Mouse (Mus musculus) frontal cortex, postnatal 10 days (tissue): Measurements from ENCODE around the gene Ttc21a.

ENCODE experiments used
- DNase-seq, 2 experiments: peaks; one replicate each; pipeline ENCODE4 v3.0.0; 2022; ENCODE audit warnings: low spot score in 2 of 2, mixed read lengths in 1 of 2

Gene Ttc21a

DNA sequence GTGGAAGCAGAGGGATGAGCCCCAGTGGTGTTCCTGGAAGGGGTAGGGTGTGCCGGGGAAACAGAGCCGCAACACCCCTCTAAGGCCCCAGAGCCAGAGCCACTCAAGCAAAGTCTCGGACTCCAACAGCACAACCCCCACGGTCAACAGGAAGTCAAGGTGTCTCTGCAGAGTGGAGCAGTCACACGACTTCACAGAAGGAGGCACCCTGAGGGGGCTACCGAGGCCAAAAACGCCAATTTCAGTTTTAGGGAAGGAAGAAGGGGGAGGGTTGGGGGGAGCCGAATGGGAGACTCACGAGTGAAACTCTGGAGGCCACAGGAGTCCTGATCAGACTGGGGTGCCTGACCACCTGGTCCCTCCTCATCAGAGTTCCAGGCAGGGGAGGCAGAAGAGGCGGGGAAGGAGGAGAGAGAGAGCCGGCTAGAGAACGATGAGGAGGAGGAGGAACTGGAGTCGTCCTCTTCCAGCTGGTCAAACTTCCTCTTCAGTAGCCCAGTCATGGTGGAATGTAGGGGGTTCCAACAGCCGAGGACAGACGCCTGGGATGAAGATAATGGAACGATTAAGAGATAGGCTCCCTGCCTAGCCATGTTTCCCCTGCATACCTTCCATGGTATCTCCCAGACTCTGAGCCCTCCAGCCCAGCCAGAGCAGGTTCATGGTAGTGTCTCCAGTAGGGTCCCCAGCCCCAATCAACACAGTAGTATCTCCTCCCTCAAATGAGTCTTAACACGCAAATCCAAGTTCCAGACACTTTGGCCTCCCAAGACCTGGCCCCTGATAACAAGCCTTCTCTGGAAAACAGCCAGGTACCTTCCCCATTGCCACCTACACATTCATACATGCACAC lies 39.5 kb downstream of the Ttc21a start:
- DNase-seq: no peak

DNA sequence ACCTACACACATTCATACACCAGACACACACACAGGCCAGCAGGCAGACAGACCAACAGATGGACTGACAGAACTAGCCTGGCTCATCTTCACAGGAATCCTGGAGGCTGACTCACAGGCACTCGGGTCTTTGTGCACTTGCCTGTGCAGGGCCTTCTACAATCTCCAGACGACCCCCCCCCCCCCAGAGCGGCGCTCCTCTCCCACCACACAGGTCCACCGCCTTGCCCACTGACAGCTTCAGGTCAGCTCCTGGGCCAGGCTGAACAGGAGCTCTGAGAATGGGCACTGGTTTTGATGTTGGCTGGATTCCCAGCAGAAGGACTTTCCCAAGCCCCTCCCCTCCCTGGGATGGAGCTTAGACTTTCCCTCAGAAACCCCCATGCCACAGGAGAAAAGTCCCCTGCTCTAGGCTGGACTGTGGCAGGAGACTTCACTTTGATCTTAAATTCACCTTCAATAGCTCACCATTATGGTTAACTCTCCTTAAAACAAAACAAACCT lies 40.2 kb downstream of the Ttc21a start:
- no peak for DNase-seq

DNA sequence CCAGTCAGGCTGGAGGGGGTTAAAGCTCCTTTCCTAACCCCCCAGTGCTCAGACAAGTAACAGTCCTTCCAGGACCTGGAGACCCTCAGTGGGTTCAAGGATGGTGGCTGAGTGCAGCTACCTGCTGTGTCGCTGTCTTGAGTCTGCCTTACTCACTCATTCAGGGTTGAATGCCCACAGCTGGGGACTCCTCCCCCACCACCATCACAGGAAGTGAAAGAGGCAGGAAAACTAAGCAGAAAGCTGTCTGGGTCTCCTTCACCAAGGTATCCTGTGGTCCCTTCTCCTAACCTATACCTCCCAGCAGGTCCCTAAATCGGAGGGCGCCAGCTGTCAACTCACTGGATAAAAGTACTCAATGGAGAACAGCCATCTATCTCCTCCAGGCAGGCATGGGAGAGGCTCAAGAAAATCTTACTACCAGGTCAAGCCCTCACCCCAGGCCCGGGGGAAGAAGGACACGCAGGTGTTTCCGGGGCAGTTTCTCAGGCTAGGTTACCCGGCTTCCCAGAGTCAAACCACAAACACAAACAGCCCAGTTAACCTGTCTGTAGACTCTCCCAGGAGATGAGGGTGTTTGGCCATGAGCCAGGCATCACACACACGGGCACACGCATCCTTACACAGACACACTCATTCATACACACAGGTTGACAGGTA lies 40.9 kb downstream of the Ttc21a start:
- DNase-seq: no peak

DNA sequence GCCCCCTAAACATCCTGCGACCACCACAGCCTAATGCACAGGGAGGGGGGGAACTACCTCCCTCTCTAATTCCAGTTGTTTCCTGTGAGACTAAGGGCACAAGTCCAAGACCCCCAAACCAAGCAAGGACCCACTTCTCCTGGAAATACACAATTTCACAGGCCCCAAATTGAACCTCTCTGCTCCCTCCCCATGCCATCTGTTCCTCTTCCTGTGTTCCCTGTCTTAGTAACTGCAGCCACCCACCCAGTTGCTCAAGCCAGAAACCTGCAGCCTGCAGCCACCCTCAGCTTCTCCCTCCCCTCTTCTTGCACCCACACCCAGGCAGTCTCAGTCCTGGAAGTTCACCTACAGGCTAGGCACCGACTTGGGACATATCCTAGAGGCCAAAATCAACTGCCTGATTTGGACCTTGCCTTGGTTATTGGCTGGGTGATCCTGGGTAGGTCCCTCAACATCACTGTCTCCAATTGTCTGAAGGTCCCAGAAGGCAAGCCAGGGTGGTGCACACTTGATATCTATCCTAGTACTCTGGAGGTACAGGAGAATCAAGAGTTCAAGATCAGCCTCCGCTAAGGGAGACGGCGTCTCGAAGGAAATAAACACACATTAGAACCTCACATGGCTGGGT lies 41.5 kb downstream of the Ttc21a start:
- peak in 1 of 2 experiments; percentile 56 for DNase-seq

DNA sequence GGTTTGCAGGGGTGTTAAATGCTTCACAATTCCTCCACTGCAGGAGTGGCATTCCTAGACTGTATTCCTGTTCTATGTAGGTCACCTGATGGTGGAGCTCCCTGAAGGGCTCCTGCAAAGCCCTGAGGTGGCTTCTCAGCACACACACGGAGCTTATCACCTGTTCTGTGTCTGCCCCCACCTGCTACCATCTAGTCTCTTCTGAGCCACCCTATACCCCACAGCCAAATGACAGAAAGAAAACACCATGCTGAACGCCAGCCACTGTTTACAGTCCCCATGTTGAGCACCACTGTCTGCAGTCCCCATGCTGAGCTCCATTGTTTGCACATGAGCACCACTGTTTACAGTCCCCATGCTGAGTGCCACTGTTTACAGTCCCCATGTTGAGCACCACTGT lies 42.3 kb downstream of the Ttc21a start:
- DNase-seq: no peak

DNA sequence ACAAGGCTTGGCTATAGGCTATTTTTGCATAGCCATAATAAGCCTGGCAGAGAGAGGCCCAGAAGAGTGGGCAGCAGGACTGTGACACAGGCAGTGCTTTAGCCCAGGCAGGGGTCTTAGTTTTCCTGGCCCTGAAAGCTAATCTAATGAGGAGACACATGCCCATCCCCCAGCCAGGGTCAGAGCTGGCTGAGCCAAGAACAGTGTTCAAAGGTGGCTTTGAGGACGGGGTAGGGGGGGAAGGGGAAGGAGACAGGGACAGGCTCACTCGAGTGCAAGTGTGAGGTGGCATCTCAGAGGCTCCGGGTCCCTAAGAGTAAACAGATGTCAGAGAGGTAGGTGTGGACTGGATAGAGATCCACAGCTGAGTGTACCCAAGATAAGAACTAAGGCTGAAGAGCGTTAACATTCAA lies 43.4 kb downstream of the Ttc21a start:
- no peak for DNase-seq

DNA sequence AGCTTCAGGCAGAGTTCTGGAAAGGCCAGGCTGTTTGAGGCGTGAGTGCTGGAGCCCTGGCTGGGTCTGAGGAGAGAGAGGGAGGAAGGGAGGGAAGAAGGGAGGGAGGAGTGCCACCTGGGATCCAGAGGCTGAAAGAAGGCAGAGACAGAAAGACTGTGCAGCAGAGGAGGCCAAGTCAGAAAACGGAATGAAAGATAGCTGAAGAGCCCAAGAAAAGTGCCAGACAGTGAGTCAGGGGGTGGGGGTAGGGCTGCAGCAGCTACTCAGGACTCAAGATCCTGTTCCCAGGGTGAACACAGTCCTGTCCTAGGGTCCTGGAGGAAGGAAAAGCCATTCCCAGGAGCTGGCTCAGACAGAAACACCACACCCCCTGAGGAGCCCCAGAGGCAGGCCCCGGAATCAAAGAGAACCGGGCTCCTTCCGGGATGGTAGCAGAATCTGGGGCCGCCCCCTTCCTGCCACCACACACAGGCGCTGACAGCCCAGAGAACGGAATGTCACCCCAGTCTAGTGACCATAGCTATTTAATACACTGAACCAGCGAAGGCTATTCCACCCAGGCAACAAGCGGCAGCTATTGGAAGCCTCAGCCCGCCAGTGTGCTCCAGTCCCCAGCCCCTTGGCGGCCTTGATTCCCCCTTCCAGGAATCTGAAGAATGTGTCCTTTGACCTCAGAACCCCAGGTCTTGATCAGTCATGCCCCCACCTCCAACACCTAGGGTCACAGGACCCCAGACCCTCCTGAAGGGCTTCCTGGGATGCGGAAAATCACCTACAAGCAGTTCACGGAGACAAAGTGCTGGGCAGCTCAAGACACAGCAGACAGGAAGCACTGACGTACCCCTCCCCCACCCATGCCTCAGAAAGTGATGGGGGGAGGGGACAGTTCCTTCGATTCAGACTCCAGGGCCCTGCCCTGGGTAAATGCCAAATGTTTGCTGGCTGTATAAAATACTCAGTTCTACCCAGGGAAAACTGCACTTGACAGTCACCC lies 44.1 kb downstream of the Ttc21a start:
- peak; percentile 45 to 74 for DNase-seq

DNA sequence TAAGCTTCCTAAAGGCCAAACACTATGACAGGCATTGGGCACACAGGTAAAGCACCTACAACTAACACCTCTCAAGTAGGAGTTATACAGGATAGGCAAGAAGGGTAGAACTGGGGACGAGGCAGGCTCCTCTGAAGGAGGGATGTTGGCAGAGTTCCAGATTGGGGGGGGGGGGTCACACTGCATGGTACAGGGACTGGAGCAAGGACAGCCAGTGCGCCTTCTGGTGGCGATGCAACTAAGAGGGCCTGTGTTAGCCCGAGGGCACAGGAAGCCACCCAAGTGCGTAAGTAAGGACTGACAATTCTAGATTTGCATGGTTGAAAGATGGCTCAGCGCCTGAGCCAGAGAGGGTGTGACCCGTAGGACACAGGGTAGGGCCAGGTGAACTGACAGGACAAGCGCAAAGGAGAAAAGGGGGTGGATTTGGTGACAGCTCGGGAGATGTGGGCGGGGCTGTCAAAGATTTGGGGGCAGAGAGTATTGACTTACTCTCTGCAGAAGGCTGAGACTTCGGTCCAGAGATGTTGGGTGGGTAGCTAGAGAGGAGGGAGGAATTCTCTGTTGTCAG lies 44.9 kb downstream of the Ttc21a start:
- peak in 1 of 2 experiments; percentile 61 for DNase-seq

DNA sequence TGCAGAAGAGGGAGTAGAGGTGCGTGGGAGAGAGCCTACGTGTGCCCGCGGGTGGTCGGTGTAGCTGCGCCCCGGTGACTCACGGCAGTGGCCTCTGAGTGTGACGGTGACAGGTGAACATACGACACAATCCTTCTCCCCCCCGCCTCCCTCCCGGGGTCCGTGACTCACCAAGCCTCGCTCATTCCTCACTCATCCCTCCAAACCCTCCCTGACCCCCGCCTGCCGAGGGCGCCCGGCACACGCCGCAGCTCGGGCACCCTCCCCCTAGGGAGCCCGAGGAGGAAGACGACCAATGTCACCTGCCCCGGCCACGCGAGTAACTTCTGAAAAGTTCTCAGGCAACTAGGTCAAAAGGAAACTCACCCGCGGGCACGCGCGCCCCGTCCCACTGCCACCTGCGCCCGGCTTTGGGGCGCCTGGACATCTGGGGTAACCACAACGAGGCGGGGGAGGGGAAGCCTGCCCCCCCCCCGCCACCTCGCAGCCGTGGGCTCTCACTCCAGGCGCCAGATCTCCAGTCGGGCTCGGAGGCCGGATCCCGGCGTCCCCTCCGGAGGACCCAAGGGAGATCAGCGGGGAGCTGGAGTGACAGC lies 45.6 kb downstream of the Ttc21a start:
- DNase-seq: peak; percentile 45 to 55

DNA sequence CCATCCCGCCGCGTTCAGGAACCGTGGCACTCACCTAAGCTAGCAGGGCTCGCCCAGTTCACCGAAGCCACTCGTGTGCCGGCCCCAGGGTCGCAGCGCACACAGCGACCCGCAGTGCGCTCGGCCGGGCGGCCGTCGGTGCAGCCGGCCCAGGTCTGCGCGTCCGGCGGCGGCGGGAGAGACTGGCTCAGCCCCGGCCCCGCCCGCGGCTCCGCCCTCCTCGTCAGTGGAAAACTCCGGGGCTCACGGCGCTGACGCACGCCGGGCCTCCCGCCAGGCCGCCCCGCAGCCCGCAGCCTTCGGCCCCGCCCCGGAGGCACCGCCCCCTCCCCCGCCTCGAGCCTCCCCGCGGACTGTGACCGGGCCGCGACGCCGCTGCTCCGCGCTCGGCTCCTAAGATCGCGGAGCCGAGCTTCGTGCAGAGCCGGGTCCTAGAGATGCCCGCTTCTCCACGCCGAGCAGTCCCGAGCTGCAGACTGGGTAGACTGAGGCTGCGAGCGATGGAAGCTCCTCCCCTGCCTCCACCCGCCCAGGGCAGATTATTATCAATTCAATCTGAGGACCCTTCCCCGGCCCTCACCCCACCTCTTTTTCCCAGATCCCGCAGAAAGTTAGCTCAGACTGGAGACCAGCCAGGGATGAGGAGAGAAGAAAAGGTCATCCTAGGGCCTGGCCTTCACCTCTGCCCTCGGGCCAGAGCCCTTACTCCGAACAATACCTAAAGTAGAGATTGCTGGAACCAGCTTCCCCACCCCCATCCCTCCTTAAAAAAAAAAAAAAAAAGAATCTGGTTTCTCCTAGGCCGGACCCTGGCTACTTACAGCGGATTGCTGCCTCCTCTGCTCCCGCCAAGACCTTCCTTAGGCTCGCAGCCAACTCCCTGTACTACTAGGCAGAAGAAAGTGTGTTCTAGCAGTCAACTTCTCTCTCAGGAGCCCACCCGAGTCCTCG lies 46.5 kb downstream of the Ttc21a start:
- peak; percentile 70 to 79 for DNase-seq

DNA sequence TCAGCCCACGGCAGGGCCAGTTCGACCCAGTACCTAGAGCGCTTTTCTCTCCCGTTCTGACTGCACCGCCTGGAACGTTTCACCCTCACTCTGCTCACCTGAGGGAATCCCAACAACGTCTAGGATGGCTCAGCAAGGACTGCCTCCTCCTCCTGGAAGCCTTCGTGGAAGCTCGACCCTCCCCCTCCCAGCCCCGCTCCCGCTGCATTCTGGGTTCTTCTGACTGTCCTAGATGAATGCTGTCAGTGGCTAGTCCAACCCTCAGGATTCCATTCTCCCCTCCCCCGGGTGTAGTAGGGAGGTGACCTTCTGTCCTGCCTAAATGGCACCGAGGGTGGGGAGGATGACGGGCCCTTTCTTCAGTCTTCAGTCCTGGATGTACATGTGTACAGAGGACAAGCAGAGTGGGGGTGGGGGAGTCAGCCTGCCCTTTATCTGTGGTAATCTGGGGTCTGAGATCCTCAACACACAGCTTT lies 47.2 kb downstream of the Ttc21a start, which contains the start of gene Csrnp1:
Csrnp1 (minus strand) TSS at position 123 of the 476 bp plus-strand sequence.
- no peak for DNase-seq

DNA sequence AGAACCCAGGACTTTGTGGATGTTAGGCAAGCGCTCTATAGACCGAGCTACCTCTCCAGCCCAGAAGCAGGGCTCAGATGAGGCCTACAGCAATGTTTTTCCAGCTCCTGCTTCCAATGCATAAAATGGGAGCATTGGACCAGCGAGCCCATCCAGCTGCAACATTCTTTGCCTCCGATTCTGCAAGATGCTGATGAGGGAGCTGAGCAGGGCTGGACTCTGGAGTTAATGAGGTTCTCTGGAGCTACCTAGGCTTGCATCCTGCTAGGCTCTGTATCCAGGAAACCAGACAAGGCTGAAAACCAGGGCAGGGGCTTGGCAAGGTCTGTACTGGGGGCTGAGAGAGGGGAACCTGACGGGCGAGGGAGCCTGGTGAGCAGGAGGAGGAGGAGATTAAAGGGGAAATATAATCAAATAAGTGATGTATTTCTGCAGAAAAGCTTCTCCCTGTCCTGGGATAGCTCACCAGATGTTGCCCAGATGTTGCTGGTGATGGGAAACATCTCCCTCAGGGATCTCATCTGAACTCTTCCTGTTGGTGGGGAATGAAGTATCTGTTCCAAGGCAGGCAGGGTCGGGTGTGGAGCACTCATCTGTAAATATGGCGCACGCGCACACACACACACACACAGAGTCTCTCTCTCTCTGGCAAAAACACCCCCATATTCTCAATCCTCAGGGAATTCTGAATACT lies 48.6 kb downstream of the Ttc21a start:
- no peak for DNase-seq

DNA sequence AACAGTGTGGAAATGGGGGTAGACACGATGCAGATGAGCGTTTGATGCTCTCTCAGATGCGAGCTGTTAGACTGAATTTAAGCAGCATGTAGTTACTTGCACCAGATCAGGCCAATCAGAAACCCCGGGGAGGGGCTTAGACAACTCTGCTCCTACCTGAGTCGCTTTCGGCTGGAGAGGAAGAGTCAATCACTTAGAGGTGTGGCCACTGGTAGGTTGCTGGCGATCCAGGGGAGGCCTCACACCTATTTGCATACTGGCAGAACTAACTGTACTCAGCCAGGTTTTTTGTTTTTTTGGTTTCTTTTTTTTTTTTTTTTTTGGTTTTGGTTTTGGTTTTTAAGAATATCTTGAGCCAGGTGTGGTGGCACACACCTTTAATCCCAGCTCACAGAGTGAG lies 50.9 kb downstream of the Ttc21a start:
- DNase-seq: no peak

DNA sequence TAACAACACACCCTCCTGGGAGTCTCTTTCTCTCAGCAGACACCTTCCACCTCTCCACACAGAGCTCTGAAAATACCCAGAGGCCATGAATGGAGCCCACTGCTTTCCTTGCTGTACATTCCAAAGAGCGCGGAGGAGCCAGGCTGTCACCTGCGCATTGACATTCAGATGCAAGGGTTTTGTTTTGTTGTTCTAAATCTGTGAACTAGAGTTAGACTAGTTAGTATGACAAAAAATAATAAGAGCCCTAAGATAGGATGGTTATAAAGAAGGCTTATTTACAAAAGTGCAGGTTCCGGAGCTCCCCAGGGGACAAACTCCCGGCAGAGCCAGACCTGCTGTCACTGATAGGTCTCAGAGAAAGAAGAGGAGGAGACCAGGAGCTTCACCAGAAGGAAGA lies 53.9 kb downstream of the Ttc21a start:
- DNase-seq: no peak

DNA sequence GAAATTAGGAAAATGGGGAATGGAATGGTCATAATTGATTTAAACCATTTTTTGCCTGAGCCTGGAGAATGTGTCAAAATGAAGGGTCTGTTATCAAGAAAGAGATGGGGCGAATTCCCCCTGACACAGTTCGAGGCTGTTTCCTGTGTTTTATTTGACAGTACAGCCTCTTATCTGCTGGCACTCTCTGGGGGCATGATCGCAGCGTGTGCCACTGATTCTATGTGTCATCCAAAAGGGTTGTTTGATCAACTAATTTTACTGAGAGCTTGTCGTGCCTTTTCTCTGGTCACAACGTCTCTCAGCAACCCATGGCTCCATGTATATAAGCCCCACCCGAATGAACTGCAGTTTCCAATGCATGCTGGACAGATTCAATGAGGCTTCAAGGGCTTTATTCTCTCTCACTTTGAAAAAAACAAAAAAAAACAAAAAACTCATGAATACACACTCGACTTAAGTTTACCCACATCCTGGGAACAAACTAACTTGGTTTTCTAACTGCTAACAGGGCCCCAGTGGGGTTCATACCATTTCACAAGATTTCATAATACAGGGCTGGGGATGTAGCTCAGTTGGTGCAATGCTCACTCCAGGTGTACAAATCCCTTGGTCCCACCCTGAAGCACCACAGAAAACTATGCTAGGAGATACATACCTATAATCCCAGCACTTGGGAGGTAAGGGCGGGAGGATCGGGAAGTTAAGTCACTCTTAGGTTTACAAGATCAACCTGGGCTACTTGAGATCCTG lies 55.9 kb downstream of the Ttc21a start:
- no peak for DNase-seq

DNA sequence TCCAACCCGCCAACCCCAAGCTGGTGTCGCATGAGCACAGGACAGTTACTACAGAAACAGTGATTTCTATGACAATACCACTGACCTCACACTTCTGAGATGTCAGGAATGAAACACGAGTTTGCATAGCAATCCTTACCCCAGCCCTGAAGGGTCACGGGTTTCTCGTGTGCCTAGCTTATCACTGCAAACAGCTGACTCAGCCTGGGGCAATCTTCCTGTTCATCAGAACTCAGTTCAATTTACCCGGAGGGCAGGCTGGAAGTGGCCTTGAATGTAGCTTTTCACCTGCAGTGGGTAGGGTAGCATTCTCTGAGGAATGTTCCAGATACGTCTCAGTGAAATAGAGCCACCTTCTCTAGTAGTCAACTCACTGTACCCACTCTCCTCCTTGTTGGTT lies 56.8 kb downstream of the Ttc21a start:
- DNase-seq: no peak

DNA sequence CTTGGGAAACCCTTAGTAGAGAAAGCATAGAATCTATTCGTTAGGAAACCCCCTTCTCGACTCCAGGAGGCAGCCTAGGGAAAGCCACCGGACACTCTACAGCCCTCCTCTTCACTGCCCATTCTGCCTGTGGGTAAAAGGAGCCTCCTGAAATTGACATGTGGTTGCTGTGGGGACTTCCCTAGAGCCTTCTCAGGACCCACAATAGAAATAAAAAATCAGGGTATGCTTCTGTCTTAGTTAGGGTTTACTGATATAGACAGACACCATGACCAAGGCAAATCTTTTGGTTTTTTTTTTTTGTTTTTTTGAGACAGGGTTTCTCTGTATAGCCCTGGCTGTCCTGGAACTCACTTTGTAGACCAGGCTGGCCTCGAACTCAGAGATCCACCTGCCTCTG lies 58.7 kb downstream of the Ttc21a start:
- no peak for DNase-seq

DNA sequence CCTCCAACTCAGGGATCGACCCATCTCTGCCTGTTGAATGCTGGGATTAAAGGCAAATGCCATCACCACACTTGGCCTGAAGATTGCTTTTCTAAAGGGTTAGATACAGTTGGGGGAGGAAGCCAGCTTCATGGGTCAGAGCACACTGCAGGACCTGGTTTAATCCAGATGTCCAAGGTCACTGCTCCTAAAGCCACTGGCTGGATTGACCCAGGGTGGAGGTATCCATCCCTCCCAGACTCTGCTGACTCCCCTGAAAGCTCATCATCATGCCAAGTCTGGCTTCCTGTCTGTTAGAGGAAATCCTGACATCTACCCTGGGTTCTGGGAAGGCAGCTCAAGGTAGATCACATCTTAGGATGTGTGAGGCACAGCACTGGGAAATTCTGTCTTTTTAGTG lies 61.4 kb downstream of the Ttc21a start:
- no peak for DNase-seq
